Mouse (Mus musculus) ES-E14 (cell line): Measurements from ENCODE around the gene Gm28051. TPM values are rescaled to one million over a fixed set of nuclear protein-coding genes. Genes with fewer than 3 reads are reported as not detected.
A peak's percentile ranks its signal among the peaks of the same experiment; 100 is the strongest.

ENCODE experiments used
- DNase-seq: peaks from one replicate; pipeline ENCODE4 v3.0.0-alpha.2; 2013; ENCODE audit warnings: low read depth, low spot score
- H3K27ac ChIP-seq: 2 replicates; pipeline ENCODE4 v1.5.1; 2012; ENCODE audit warnings: low read depth, mild to moderate bottlenecking, low read length, moderate library complexity, mixed read lengths; ENCODE audit not compliant: poor library complexity, insufficient read depth, severe bottlenecking
- H3K36me3 ChIP-seq: 2 replicates; pipeline ENCODE4 v1.6.1; 2012; ENCODE audit warnings: mild to moderate bottlenecking, low read length, moderate library complexity, mixed read lengths; ENCODE audit not compliant: control insufficient read depth, poor library complexity, insufficient read depth, severe bottlenecking
- H3K4me1 ChIP-seq, 2 experiments: fragments of 150-350 bp in 1 of 2; sonication (generic) in 1 of 2; 2 replicates each; pipeline ENCODE4 v1.6.1; 2012; ENCODE audit warnings: low read length in 2 of 2, mild to moderate bottlenecking in 1 of 2, mixed read lengths in 1 of 2; ENCODE audit not compliant: control insufficient read depth in 2 of 2, insufficient read depth in 2 of 2, poor library complexity in 1 of 2
- H3K4me3 ChIP-seq, 2 experiments: fragments of 150-350 bp in 1 of 2; sonication (generic) in 1 of 2; 2 replicates each; pipeline ENCODE4 v1.5.1; 2012; ENCODE audit warnings: low read length in 2 of 2, low read depth in 1 of 2, mild to moderate bottlenecking in 1 of 2, mixed read lengths in 1 of 2; ENCODE audit not compliant: insufficient read depth in 1 of 2, poor library complexity in 1 of 2, severe bottlenecking in 1 of 2
- H3K9ac ChIP-seq: 2 replicates; pipeline ENCODE4 v1.6.1; 2012; ENCODE audit warnings: low read depth, mild to moderate bottlenecking, low read length, mixed read lengths; ENCODE audit not compliant: poor library complexity, insufficient read depth, severe bottlenecking
- H3K9me3 ChIP-seq: fragments of 150-350 bp; sonication (generic); 2 replicates; pipeline ENCODE4 v1.6.1; 2012; ENCODE audit warnings: low read depth, mild to moderate bottlenecking, low read length; ENCODE audit not compliant: control insufficient read depth, insufficient read depth
- CHD2 ChIP-seq: IDR thresholded peaks from 2 replicates; pipeline ENCODE4 v1.6.1; 2014; ENCODE audit warnings: mild to moderate bottlenecking, low read depth, low read length, inconsistent platforms
- HCFC1 ChIP-seq: IDR thresholded peaks from 2 replicates; pipeline ENCODE4 v1.6.1; 2012; ENCODE audit warnings: low read length, inconsistent platforms, borderline replicate concordance; ENCODE audit not compliant: insufficient read depth
- MAFK ChIP-seq: IDR thresholded peaks from 2 replicates; pipeline ENCODE4 v1.6.1; 2014; ENCODE audit warnings: mild to moderate bottlenecking, low read depth, low read length, inconsistent platforms; ENCODE audit not compliant: insufficient read depth
- ZC3H11A ChIP-seq: IDR thresholded peaks from 2 replicates; pipeline ENCODE4 v1.6.1; 2012; ENCODE audit warnings: low read depth, mild to moderate bottlenecking, inconsistent platforms, low read length, borderline replicate concordance
- ZNF384 ChIP-seq: IDR thresholded peaks from 2 replicates; pipeline ENCODE4 v1.6.1; 2012; ENCODE audit warnings: low read depth, low read length, inconsistent platforms
- in situ Hi-C, 2 experiments: fragments of 600-800 bp; cut with MboI; formaldehyde crosslinking; loops; one replicate each; pipeline ENCODE4 v1.15.1; 2025; ENCODE audit warnings: low sequenced_read_pairs in 2 of 2, inconsistent platforms in 1 of 2; ENCODE audit not compliant: unreplicated experiment in 2 of 2
- total RNA-seq: library from RNA; depleted of rRNA; stranded (reverse); fragments of 300-350 nt; gene quantifications from 2 replicates; pipeline ENCODE4 v1.2.3, GENCODE M21; 2012

Gene Gm28051
- total RNA-seq, 1 experiment: not detected

DNA sequence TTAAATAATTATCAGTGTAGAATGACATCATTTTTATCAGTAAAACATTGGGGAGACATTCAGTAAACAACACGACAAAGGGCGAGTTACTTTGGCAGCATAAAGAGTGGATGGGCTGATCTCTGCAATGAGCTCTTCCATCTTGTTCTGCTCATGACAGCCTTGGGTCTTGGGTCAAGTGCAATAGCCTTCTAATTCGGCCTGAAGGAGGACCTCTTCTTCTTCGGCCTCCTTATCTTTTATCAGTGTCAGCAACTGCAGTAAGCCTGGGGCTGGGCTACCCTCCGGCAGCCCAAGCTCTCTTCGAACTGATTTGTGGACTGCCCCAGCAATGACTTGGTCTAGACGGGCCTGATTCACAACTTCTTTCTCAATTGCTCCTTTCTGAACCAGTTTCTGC lies 15.5 kb downstream of the Gm28051 start:
- Histone ChIP-seq H3K9ac (no peak overlapping the region; the same call in 1 of the 2 replicates), H3K36me3 (no peaks in the 10 kb centered on the region; the same call in 1 of the 2 replicates), H3K27ac (no peak overlapping the region), H3K4me1 (no peaks in the 10 kb centered on the region; a peak in 1 of 4 replicates), H3K4me3 (no peak overlapping the region), H3K9me3 (no peaks in the 10 kb centered on the region)
- no peak for DNase-seq
- in situ Hi-C loops: loop anchor here in 1 of 2 experiments (25.0 kb wide), 1 partner anchor 230 kb away; no protein-coding TSS in a partner anchor
- TF ChIP-seq CHD2 (no peak), ZC3H11A (no peak), ZNF384 (no peak), MAFK (no peak), HCFC1 (no peak)

DNA sequence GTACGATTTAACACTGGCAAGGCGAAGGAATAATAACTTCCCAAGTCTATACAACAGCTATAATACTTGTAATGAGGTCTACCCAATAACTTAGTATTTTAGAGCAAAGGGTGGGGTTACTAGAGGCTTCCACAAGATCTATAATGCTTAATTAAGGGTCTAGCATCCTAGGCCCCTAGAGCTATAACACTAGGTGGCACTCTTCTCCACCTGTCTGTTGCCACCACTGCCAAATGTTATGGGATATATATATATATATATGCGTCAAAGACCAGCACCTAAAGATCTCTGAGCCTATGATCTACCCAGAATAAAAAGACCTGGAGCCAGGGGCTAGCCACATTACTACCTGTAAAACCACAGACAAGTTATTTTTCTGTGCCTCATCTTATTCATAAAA lies 17.3 kb downstream of the Gm28051 start:
- Histone ChIP-seq H3K27ac (no peak overlapping the region), H3K9ac (no peak overlapping the region), H3K36me3 (no peaks in the 10 kb centered on the region; the same call in 1 of the 2 replicates), H3K4me1 (no peaks in the 10 kb centered on the region; a peak in 1 of 4 replicates), H3K4me3 (no peak overlapping the region), H3K9me3 (no peaks in the 10 kb centered on the region)
- in situ Hi-C loops: loop anchor here in 1 of 2 experiments (25.0 kb wide), 1 partner anchor 228 kb away; no protein-coding TSS in a partner anchor
- TF ChIP-seq CHD2 (no peak), MAFK (no peak), HCFC1 (no peak), ZNF384 (no peak), ZC3H11A (no peak)
- no peak for DNase-seq

DNA sequence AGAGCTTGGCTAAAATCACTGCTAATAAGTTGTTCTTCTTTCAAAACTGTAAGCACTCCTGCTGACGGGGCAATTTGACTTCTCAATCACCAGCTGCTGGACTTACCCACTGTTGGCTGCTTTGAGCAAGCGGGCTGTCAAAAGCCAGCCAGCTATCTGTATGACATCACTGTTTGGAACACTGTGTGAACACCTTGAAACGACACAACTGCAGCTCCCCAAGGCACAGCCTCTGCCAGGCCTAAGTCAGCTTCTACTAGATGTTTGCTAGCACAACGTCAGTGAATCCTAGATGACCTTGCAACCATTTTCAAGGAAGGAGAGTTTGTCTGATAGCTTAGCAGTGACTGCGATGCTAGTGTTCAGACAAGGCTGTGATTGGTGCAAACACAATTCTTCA lies 18.5 kb downstream of the Gm28051 start:
- in situ Hi-C loops: loop anchor here in 1 of 2 experiments (25.0 kb wide), 1 partner anchor 227 kb away; no protein-coding TSS in a partner anchor
- Histone ChIP-seq H3K36me3 (no peaks in the 10 kb centered on the region; the same call in 1 of the 2 replicates), H3K4me3 (no peak overlapping the region), H3K9me3 (no peaks in the 10 kb centered on the region), H3K27ac (no peak overlapping the region), H3K4me1 (no peaks in the 10 kb centered on the region; a peak in 1 of 4 replicates), H3K9ac (no peak overlapping the region)
- no peak for DNase-seq
- TF ChIP-seq ZC3H11A (no peak), HCFC1 (no peak), MAFK (no peak), CHD2 (no peak), ZNF384 (no peak)

DNA sequence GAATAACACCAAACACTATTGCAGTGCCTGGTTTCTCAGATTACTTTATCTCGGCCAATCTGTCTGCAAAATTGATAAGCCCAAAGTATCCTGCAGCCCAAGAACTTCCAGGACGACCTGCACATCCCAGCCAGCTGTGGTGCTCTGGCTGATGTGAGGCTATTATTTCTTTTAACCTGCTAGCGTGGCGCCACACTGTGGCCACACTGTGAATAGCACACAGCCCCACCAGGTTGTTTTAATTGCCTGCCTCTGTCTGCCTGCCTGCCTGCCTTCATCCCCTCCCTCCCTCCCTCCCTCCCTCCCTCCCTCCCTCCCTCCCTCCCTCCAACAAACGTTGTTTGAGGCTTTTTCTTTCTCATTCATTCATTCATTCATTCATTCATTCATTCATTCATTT lies 24.2 kb downstream of the Gm28051 start:
- no peaks in the 10 kb centered on the region for H3K9me3 ChIP-seq
- DNase-seq: peak; percentile 79
- TF ChIP-seq CHD2 (no peak), ZC3H11A (peak; percentile 67; the same call in 1 of the 2 replicates), MAFK (no peak)
- no peak overlapping the region for H3K27ac ChIP-seq
- no peaks in the 10 kb centered on the region; the same call in 1 of the 2 replicates for H3K36me3 ChIP-seq
- peaks cover 10 to 12% of the 10 kb centered on the region in 2 experiments; a peak in 3 of 4 replicates for H3K4me1 ChIP-seq
- in situ Hi-C loops: loop anchor here in 1 of 2 experiments (25.0 kb wide), 1 partner anchor 221 kb away; no protein-coding TSS in a partner anchor
- no peak overlapping the region for H3K4me3 ChIP-seq
- no peak overlapping the region for H3K9ac ChIP-seq
